Mouse (Mus musculus) heart, postnatal 4 days (tissue): ENCODE data around the gene Sf3a2. TPM values are rescaled to one million over a fixed set of nuclear protein-coding genes. Genes with fewer than 3 reads are reported as not detected.
"Not testable (repeated sequence)": the region's sequence is repeated elsewhere in the genome, so short reads cannot be mapped to it uniquely, and the experiment has no call there.

Source experiments
- DNase-seq: peaks from one replicate; pipeline ENCODE4 v3.0.0; 2021
- total RNA-seq, 2 experiments: library from RNA; stranded (reverse); gene quantifications; 2 replicates each; pipeline ENCODE4 v1.2.3; 2021

Gene Sf3a2
- total RNA-seq, 2 experiments from 2014 or later = 46.0 to 51.7 TPM

GRCm38 (mm10) chr10:80826151-80827062 is 28.4 kb downstream of the Sf3a2 start, which contains the start of gene Oaz1:
Gene Oaz1, plus strand, starts transcription at chr10:80826656.
- peak; percentile 98 for DNase-seq

DNA sequence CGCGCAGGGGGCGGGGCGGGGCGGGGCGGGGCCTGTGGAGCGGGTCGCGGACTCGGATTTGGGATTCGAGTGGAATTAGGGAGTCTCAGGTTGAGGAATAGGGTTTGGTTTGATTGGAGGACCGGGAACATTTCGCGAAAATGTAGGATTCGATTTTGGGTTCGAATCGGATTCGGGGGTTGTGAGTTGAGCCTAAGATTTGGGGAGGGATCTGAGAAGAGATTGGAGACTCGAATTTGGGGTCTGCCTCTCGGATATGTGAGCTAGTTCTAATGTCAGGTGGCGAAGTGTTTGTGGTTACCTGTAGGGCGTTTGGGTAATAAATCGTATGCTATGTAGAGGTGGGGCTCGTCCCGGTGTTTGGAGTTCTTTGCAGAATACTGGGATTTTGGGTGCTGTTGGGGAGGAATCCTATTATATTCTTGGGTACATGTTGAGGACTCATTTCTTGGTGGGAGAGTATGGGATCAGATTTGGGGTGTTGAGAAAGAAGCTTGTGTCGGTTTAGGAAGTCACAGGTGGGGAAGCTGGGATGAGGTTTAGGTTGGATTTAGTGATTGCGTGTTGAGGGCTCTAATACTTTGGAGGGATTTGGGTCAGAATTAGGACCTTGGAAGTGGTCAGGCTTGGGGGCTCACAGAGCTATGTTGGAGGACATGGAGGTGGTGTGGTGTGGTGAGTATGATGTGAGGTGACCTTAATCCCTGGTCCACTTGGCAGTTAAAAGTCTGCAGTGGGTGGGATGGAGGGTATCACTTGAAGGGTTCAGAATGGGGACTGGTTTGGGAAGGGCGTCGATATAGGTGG is 29.3 kb downstream of the Sf3a2 start:
- DNase-seq = no peak

GRCm38 (mm10) chr10:80827870-80828420 is 29.9 kb downstream of the Sf3a2 start:
- DNase-seq = no peak

- not testable (repeated sequence) for DNase-seq
Observed at GRCm38 (mm10) chr10:80828587-80828986, 30.6 kb downstream of the Sf3a2 start.

DNA sequence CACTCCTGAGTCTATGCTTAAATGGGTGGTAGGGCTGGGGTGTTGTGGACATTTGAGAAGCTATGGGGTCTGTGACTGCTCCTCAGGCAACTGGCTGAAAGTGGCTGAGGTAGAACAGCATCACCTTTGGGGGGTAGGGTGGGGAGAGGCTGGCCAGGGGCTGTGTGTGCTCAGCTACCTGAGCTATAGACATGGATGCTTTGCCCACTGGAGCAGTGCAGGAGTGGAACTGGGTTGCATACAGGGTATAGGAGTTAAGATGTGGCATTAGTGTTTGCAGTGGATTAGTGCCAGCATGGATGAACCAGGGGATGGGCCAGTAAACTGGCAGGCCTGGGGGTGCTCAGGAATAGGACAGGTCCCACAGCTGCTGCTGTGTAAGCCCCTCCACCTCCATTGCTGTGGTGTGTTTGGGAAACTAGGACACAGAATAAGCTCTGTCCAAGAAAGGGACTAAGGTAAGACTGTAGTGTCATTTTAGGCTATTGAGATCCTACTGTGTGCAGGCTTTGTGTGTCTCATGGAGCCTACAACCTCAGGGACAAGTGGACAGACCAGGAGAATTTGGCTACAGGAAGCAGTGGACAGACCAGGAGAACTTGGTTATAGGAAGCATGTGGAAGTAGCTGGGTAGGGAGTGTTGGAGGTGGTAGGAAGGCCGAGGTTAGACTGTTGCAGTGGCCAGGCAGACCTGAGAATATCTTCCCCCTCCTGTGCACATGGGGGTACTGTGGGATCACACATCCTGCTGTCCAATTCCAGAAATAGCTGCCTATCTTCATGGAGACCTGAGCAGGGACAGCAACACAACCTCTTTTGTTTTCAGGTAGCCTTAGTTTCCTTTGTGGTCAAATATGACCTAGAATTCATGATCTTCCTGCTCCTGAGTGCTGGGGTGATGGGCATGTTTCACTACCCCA is 31.6 kb downstream of the Sf3a2 start:
- no peak for DNase-seq

GRCm38 (mm10) chr10:80831136-80831535 is 33.1 kb downstream of the Sf3a2 start:
- DNase-seq = peak; percentile 62

DNA sequence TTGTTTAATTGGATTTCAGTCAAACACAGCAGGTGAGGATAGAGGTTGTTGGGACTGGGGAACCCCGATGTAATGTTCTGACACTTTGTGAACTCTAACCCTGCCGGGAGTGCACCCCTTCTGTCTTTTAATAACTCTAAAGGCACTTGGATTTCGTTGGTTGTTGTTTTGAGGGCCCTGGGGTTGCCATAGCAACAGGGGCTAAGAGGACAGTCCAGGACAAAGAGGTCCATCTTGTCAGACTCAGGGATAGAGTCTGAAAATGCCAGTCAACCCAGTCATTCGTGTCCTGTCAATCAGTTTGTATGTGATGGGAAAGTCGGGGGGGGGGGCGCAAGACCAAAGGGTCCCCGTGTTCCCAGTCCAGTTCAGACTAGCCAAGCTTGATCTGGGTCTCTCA is 34.8 kb downstream of the Sf3a2 start:
- DNase-seq = no peak

DNA sequence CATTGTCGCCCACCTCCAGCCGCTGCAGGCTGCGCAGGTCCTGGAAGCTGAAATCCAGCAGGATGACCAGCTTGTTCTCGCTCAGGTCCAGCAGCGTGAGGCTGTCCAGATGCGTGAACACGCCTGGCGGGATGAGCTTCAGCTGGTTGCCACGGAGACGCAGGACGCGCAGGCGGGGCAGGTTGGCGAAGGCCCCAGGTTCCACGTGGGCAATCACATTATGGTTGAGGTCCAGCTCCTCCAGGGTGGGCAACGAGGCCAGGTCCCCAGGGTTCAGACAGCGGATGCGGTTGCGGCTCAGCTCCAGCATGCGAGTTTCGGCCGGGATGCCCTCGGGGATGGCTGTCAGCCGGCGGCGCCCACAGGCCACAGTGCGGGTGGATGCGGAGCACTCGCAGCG is 37.6 kb downstream of the Sf3a2 start:
- DNase-seq = no peak

DNA sequence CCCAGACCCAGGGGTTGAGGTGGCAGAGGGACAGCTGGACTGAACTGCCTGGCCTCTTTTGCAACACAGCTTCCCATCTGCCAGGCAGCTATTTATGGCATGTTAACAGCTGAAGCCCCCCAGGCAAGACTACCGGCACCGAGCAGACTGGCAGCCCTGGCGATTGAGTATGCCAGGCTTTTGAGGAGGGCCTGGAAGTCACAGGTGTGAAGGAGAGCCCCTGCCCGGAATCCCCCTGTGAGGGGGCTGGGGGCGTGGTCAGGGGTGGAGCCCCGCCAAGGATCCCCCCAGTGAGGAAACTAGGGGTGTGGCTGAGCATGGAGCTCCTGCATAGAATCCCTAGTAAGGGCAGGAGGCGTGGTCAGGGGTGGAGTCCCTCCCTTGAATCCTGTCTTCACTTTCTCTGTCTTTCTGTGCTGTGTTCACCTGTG is 39.0 kb downstream of the Sf3a2 start:
- DNase-seq = no peak

GRCm38 (mm10) chr10:80837827-80838226 is 39.8 kb downstream of the Sf3a2 start:
- peak; percentile 46 for DNase-seq

- no peak for DNase-seq
Observed at GRCm38 (mm10) chr10:80838346-80838912, 40.4 kb downstream of the Sf3a2 start.

DNA sequence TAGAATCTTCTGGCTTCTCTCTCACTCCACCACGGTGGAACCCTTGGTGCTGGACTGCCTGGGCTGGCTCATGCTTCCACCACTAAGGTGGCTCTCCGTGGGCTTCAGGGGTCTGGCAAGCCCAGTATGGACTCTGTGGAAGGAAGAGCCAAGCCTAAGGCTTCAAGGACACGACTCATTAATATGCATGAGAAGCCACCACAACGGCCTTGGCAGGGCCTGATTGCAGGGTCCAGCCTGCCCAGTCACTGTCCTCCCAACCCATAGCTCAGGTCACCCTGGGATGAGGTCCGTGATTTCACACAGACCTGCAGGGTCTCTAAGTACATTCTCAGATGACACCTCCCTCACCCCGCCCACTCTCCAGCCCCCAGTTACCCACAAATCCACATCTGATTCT is 41.9 kb downstream of the Sf3a2 start:
- DNase-seq = no peak

DNA sequence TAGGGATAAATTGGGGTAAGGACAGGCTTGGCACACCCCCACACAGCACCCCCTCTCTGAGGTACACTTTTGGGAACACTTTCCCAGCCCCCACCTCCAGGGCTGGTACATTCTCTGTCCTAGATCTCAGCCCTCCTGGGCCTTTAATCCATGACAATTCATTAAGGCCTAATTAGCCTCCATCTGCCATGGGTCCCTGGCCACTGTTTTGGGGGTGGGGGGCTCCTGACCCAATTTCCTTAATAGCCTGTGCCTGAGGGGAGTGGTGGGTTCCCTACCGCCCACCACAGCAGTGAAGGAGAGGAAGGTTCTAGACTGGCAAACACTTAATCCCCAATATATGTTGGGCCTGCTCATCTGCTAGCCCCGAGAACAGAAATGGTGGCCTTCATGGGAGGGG is 43.7 kb downstream of the Sf3a2 start:
- no peak for DNase-seq

- no peak for DNase-seq
Observed at GRCm38 (mm10) chr10:80842334-80842733, 44.3 kb downstream of the Sf3a2 start.

DNA sequence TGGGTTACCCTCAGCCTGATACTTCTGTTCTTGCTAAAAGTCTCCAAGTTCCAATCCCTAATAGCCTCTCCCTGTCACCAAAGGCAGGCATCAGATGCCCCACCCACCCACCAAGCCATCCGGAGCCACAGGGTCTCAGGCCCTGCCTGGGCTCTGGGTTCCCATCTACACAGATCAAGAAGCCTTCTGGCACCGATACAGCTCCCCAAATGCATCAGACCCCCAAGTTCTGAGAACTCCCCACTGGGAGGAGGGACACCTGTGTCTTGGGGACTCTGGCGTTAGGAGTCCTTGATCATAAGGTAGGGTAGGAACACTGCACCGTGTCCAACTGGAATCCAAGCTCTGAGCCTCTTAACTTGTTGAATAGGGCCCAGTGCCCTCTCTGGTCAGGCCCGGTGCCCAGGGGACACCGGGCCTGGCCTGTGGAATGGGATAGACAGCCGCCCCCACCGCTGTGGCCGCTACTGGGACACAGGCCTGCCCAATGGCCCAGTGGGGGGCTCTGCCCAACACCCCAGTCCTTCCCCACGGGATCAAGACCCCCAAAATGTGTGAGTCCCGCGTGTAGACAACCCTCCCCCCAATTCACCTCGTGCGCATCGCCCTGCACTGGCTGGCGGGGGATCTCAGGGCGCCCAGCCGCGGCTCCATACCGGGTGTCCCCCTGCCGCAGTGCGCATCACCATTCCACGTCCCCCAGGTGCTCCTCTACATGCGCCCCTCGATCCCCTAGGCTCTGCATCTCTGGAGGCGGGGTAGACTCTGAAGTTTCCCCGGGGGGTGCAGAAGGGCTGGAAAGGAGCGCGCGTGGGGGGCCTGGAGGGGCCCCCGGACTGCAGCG is 45.3 kb downstream of the Sf3a2 start:
- DNase-seq = no peak

DNA sequence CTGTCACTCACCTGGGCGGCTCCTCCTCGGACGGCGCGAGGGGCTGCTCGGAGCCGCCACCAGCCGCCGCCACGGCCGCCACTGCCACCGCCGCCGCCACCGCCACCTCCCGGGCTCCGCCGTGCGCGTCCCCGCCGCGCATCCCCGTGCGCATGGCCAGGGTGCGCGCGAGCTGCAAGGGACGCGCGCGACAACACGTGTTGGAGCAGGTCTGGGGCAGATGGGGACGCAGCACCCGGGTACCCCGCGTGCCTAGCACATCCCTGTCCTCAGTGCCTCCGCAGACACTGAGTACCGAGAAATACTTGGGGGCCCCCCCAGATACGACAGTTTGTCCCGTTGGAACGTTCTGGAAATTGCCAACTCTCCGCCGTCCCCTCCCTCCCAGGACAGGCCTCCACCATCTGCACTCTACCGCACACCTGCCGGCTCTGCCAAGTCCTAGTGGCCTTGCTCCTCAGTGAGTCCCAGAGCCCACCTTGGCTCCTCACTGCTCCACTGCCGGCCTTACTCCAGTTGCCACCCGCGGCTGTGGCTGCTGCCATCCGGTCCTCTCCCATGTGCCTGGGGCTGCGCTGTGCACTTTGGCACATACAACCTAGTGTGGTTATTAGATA is 46.0 kb downstream of the Sf3a2 start, which contains the start of gene Lingo3:
TSS of gene Lingo3 (minus strand) at position 109 of the 617 bp plus-strand sequence.
- DNase-seq = no peak

DNA sequence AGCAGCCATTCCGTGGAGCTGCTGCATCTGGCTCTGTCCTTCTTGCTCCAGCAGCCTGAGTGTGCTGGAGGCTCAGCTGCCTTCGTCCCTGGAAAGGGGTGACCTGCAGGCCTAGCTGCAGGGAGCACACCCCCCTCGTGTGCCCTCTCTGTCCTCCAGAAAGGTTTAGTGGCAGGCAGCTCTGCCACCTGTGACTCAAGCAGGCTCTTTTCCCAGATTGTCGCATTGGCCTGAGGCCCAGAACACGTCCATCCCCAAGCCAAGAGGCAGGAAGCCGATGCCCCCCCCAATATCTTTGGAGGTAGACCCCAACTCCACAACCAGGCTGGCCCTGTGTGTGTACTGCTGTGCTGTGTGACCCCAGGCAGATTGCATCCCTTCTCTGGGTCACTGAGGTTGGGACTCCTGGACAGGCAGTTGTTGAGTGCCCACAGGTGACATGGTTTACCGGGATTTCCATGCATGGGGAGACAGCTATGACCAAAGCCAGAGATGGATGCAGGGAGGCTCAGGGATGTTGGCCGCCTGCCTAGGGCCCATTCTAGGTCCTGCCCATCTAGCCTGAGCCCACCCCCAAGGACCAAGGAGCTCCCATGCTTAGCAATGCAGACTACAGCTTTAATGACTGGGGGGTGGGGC is 47.2 kb downstream of the Sf3a2 start:
- peak; percentile 37 for DNase-seq

DNA sequence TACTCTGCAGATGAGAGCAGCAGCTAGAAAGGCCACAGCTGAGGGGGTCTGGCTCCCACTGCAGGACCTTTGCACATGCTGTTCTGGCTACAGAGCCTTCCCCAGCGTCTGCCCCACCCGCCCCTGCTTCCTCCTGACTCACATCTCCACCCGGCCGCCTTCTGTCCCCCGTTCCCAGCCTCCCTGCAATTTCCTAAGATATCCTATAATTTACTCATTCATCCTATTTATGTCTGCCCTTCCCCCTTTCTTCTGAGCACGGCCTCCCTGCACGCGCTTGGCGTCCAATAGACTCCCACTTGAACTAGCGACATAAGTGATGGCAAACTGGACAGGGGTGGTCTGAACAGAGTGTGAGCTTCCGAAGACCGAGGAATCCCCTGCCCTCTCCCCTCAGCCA is 47.7 kb downstream of the Sf3a2 start:
- no peak for DNase-seq

DNA sequence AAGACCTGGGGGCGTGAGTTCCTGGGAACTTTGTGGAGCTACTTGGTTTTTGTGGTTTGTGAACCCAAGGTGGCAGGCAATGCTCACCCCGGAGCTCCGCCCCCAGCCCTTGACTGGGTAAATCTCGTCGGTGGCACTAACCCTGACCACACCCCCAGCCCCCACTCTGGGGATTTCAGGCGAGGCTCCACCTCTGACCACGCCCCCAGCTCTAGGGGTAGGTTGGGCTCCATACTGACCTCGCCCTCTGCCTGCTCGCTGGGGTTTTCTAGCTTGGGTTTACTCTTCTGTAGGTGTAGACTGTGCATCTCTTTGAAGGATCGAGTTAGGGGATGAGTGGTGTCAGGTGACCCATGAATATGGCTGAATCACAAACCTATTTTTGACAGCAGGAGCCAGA is 50.6 kb downstream of the Sf3a2 start:
- peak; percentile 56 for DNase-seq
